16 mouse cellular contexts compared by ENCODE assay signal in the genomic region with DNA sequence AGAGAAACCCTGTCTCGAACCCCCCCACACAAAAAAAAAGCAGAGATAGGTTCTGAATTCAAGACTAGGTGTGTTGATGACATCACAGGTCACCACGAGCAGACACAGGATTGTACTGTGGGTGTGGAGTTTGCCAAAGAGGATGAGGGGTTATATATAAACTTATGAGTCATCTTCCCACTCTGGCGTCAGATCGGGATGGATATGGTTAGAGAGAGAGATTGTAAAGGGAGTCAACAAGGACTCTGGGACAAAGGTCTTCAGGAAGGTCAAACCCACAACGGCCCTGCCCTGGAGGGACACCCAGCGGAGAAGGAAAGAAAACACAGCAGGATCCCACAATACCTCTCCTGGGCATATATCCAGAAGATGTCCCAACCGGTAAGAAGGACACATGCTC.
"Had no signal": no experiment of that assay in that cellular context is flagged by ENCODE, and none has a peak within 500 bp of the region (broad histone marks: within the 10 kb centered on the region; RNA-seq: fewer than 3 reads in every experiment).

No protein-coding gene starts in this region.

- H3K9ac ChIP-seq: lung, embryonic 15.5 days; midbrain, embryonic 13.5 days; midbrain, embryonic 15.5 days; neural tube, embryonic 12.5 days; stomach, embryonic 15.5 days had no signal

- H3K36me3 ChIP-seq: lung, embryonic 15.5 days; midbrain, embryonic 13.5 days; midbrain, embryonic 15.5 days; neural tube, embryonic 12.5 days; stomach, embryonic 15.5 days had no signal

- H3K4me1 ChIP-seq: lung, embryonic 15.5 days; megakaryocyte, embryonic 14.5 days; midbrain, embryonic 13.5 days; midbrain, embryonic 15.5 days; neural tube, embryonic 12.5 days; stomach, embryonic 15.5 days had no signal

- H3K27me3 ChIP-seq: lung, embryonic 15.5 days; megakaryocyte, embryonic 14.5 days; midbrain, embryonic 13.5 days; midbrain, embryonic 15.5 days; neural tube, embryonic 12.5 days; stomach, embryonic 15.5 days had no signal

- DNase-seq: lung, adult 2 months; lung, postnatal 14 days; lung, postnatal 36 days; right cerebral cortex, postnatal 14 days; thymus, adult 18-20 months; thymus, postnatal 14 days; thymus, postnatal 36 days had no signal

- ATAC-seq: lung, postnatal 0 days; midbrain, embryonic 13.5 days; midbrain, embryonic 15.5 days had no signal

- H3K27ac ChIP-seq: lung, embryonic 15.5 days; macrophage; midbrain, embryonic 13.5 days; midbrain, embryonic 15.5 days; neural tube, embryonic 12.5 days; stomach, embryonic 15.5 days had no signal

- H3K4me3 ChIP-seq: lung, embryonic 15.5 days; megakaryocyte, embryonic 14.5 days; midbrain, embryonic 13.5 days; midbrain, embryonic 15.5 days; neural tube, embryonic 12.5 days; stomach, embryonic 15.5 days had no signal

- H3K4me2 ChIP-seq: lung, embryonic 15.5 days; midbrain, embryonic 11.5 days; midbrain, embryonic 13.5 days; midbrain, embryonic 15.5 days; neural tube, embryonic 12.5 days; stomach, embryonic 15.5 days had no signal

- H3K9me3 ChIP-seq: lung, embryonic 15.5 days; midbrain, embryonic 13.5 days; midbrain, embryonic 15.5 days; neural tube, embryonic 12.5 days; stomach, embryonic 15.5 days had no signal
